Mouse (Mus musculus) kidney, adult 18-20 months (tissue): ENCODE results near the gene Olfr1277.

Experiments
- DNase-seq: peaks from one replicate; pipeline ENCODE4 v3.0.0; 2021

The Olfr1277 gene

DNA sequence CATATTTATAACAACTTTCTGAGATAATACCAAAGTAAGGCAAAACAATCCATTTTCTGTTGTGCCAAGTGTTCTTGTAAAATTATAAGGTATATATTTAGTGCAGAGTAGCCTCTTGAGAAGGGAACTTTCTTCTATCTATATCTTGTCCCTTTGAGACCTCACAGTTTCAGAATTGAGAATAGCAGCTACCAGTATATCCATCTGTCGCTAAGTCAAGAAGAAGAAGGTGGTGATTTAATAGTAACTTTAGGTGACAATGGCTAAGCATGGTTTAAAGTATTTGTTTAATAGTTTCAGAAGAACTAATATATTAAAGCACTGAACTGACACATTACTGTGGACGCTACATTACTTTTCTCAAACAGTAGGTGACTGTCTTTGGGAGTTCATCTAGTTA is at the start of gene Olfr1277:
Gene Olfr1277 (minus strand): TSS at position 101 of the 400 bp plus-strand sequence.
- no peak for DNase-seq

GRCm38 (mm10) chr2:111313717-111314116 is 39.8 kb upstream of the Olfr1277 start, which contains the start of gene Olfr1280:
Gene Olfr1280, plus strand, starts transcription at chr2:111314017.
- DNase-seq = no peak

GRCm38 (mm10) chr2:111300374-111300773 is 26.5 kb upstream of the Olfr1277 start, which contains the start of gene Olfr1279:
Gene Olfr1279, plus strand, starts transcription at chr2:111300635.
- DNase-seq = no peak

GRCm38 (mm10) chr2:111298541-111298940 is 24.6 kb upstream of the Olfr1277 start:
- DNase-seq = no peak

- DNase-seq = no peak
These were observed 15.9 kb upstream of the Olfr1277 start, which contains the start of gene Olfr1278 for GRCm38 (mm10) chr2:111289836-111290235. Gene Olfr1278, plus strand, starts transcription at chr2:111290136.

GRCm38 (mm10) chr2:111254216-111254615 is 19.7 kb downstream of the Olfr1277 start, which contains the start of gene Olfr1276:
Gene Olfr1276, plus strand, starts transcription at chr2:111254516.
- DNase-seq = no peak

DNA sequence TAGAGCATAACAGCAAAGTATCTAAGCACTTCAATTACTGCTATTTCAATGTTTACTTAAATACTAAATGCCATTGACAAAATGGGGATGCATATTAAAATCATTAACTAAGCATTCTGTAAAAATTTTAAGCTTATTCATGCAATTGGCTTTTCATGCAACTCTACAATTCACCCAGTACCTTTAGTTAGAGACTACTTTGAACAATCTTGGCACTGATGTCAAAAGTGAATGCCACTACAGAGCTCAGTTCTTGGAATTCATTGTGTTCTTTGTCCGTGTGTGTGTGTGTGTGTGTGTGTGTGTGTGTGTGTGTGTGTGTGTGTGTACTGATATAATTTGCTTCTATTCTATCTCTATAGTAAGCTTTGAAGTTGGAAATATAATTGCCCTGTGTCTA is 38.7 kb downstream of the Olfr1277 start, which contains the start of gene Olfr1275:
Gene Olfr1275 (minus strand): TSS at position 101 of the 400 bp plus-strand sequence.
- DNase-seq = no peak

DNA sequence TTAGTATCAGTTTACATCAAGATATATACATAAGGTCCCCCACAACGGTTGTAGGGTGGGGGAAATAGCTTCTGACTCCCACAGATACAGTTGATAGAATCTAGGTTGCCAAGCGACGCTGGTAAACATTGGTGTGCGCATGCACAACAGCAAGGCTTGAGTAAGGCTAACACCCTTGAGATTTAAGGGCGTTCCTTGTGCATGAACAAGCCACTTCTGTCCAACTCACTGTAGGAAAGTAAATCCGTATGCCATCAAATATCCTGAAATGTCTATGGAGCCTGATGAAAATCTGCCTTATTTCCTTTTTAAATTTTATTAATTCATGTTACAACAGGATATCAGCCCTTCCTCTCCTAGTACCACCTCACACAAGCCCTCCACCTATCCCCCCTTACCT is 44.4 kb downstream of the Olfr1277 start, which contains the start of gene 4930430A15Rik:
Gene 4930430A15Rik (minus strand): TSS at position 101 of the 400 bp plus-strand sequence.
- no peak for DNase-seq
